Mouse (Mus musculus): ENCODE data around the gene Stt3b. TPM values are rescaled to one million over a fixed set of nuclear protein-coding genes. Genes with fewer than 3 reads are reported as not detected.

Gene Stt3b
- polyA plus RNA-seq, 1 experiment from 2014 or later: 51.5 TPM

GRCm38 (mm10) chr9:115306202-115306601 is 4.0 kb downstream of the Stt3b start:
- Histone ChIP-seq H3K4me1 (replicated peaks; ENCODE audit: control insufficient read depth, insufficient read depth, low read length) (peaks cover 8% of the 10 kb centered on the region), H3K27me3 (replicated peaks; ENCODE audit: control insufficient read depth, insufficient read depth, low read length) (no peaks in the 10 kb centered on the region), H3K4me2 (replicated peaks; ENCODE audit: low read depth) (peak overlapping the region; percentile 70), H3K4me3 (ENCODE audit: low read depth, low read length) (peak overlapping the region; percentile 95), H3K9ac (ENCODE audit: low read depth, low read length) (no peak overlapping the region), H3K36me3 (ENCODE audit: control insufficient read depth, insufficient read depth) (no peaks in the 10 kb centered on the region), H3K27ac (ENCODE audit: low read depth, low read length) (no peak overlapping the region), H3K9me3 (ENCODE audit: control insufficient read depth) (no peaks in the 10 kb centered on the region)
- 4% methylated on average over 6 of the region's 6 CpGs for WGBS
- ATAC-seq: no peak
- TF ChIP-seq CTCF (IDR thresholded peaks at IDR 0.05; ENCODE audit: low read depth): no peak

- no peak for TF ChIP-seq CTCF (IDR thresholded peaks at IDR 0.05; ENCODE audit: low read depth)
- no peaks in the 10 kb centered on the region for H3K36me3 ChIP-seq (ENCODE audit: control insufficient read depth, insufficient read depth)
- ATAC-seq: no peak
- H3K4me2 ChIP-seq (replicated peaks; ENCODE audit: low read depth): peak overlapping the region; percentile 22; the same call in 1 of the 2 replicates
- peaks cover 8% of the 10 kb centered on the region for H3K4me1 ChIP-seq (replicated peaks; ENCODE audit: control insufficient read depth, insufficient read depth, low read length)
- H3K9me3 ChIP-seq (ENCODE audit: control insufficient read depth): no peaks in the 10 kb centered on the region
- H3K9ac ChIP-seq (ENCODE audit: low read depth, low read length): no peak overlapping the region
- WGBS: 44% methylated on average over 4 of the region's 4 CpGs
- no peaks in the 10 kb centered on the region for H3K27me3 ChIP-seq (replicated peaks; ENCODE audit: control insufficient read depth, insufficient read depth, low read length)
- no peak overlapping the region for H3K27ac ChIP-seq (ENCODE audit: low read depth, low read length)
- H3K4me3 ChIP-seq (ENCODE audit: low read depth, low read length): no peak overlapping the region
These were observed 6.1 kb downstream of the Stt3b start for GRCm38 (mm10) chr9:115304149-115304548.

- ATAC-seq: no peak
- 0 out of 2 replicates have a peak, but pooled peaks have one; percentile 9 for TF ChIP-seq CTCF (IDR thresholded peaks at IDR 0.05; ENCODE audit: low read depth)
- Histone ChIP-seq H3K36me3 (ENCODE audit: control insufficient read depth, insufficient read depth) (no peaks in the 10 kb centered on the region), H3K27me3 (replicated peaks; ENCODE audit: control insufficient read depth, insufficient read depth, low read length) (no peaks in the 10 kb centered on the region), H3K4me1 (replicated peaks; ENCODE audit: control insufficient read depth, insufficient read depth, low read length) (peaks cover 8% of the 10 kb centered on the region), H3K27ac (ENCODE audit: low read depth, low read length) (no peak overlapping the region), H3K9me3 (ENCODE audit: control insufficient read depth) (no peaks in the 10 kb centered on the region), H3K9ac (ENCODE audit: low read depth, low read length) (no peak overlapping the region), H3K4me3 (ENCODE audit: low read depth, low read length) (no peak overlapping the region), H3K4me2 (replicated peaks; ENCODE audit: low read depth) (no peak overlapping the region)
- WGBS: 61% methylated on average over 7 of the region's 7 CpGs
These were observed 8.6 kb downstream of the Stt3b start for GRCm38 (mm10) chr9:115301593-115301992.

GRCm38 (mm10) chr9:115301002-115301579 is 9.1 kb downstream of the Stt3b start:
- peak; percentile 29; the same call in 1 of the 2 replicates for ATAC-seq
- H3K27ac ChIP-seq (ENCODE audit: low read depth, low read length): no peak overlapping the region
- 83% methylated on average over 6 of the region's 6 CpGs for WGBS
- H3K9ac ChIP-seq (ENCODE audit: low read depth, low read length): no peak overlapping the region
- no peak overlapping the region for H3K4me2 ChIP-seq (replicated peaks; ENCODE audit: low read depth)
- no peak for TF ChIP-seq CTCF (IDR thresholded peaks at IDR 0.05; ENCODE audit: low read depth)
- H3K9me3 ChIP-seq (ENCODE audit: control insufficient read depth): no peaks in the 10 kb centered on the region
- H3K4me3 ChIP-seq (ENCODE audit: low read depth, low read length): no peak overlapping the region
- H3K36me3 ChIP-seq (ENCODE audit: control insufficient read depth, insufficient read depth): no peaks in the 10 kb centered on the region
- no peaks in the 10 kb centered on the region for H3K27me3 ChIP-seq (replicated peaks; ENCODE audit: control insufficient read depth, insufficient read depth, low read length)
- peaks cover 8% of the 10 kb centered on the region for H3K4me1 ChIP-seq (replicated peaks; ENCODE audit: control insufficient read depth, insufficient read depth, low read length)

- TF ChIP-seq CTCF (IDR thresholded peaks at IDR 0.05; ENCODE audit: low read depth): no peak
- H3K9ac ChIP-seq (ENCODE audit: low read depth, low read length): no peak overlapping the region
- 66% methylated on average over 7 of the region's 7 CpGs for WGBS
- no peak overlapping the region for H3K4me3 ChIP-seq (ENCODE audit: low read depth, low read length)
- H3K27me3 ChIP-seq (replicated peaks; ENCODE audit: control insufficient read depth, insufficient read depth, low read length): no peaks in the 10 kb centered on the region
- no peaks in the 10 kb centered on the region; the same call in 1 of the 2 replicates for H3K36me3 ChIP-seq (ENCODE audit: control insufficient read depth, insufficient read depth)
- H3K9me3 ChIP-seq (ENCODE audit: control insufficient read depth): no peaks in the 10 kb centered on the region
- H3K4me1 ChIP-seq (replicated peaks; ENCODE audit: control insufficient read depth, insufficient read depth, low read length): no peaks in the 10 kb centered on the region
- no peak overlapping the region for H3K27ac ChIP-seq (ENCODE audit: low read depth, low read length)
- no peak for ATAC-seq
- H3K4me2 ChIP-seq (replicated peaks; ENCODE audit: low read depth): no peak overlapping the region
These were observed 13.5 kb downstream of the Stt3b start for GRCm38 (mm10) chr9:115296738-115297137.

GRCm38 (mm10) chr9:115293920-115294594 is 16.2 kb downstream of the Stt3b start:
- no peaks in the 10 kb centered on the region for H3K9me3 ChIP-seq (ENCODE audit: control insufficient read depth)
- 60% methylated on average over 10 of the region's 10 CpGs for WGBS
- H3K4me3 ChIP-seq (ENCODE audit: low read depth, low read length): no peak overlapping the region
- no peak overlapping the region for H3K4me2 ChIP-seq (replicated peaks; ENCODE audit: low read depth)
- ATAC-seq: no peak
- H3K36me3 ChIP-seq (ENCODE audit: control insufficient read depth, insufficient read depth): no peaks in the 10 kb centered on the region; the same call in 1 of the 2 replicates
- TF ChIP-seq CTCF (IDR thresholded peaks at IDR 0.05; ENCODE audit: low read depth): peak; percentile 61
- no peak overlapping the region for H3K9ac ChIP-seq (ENCODE audit: low read depth, low read length)
- no peaks in the 10 kb centered on the region for H3K4me1 ChIP-seq (replicated peaks; ENCODE audit: control insufficient read depth, insufficient read depth, low read length)
- H3K27ac ChIP-seq (ENCODE audit: low read depth, low read length): no peak overlapping the region
- H3K27me3 ChIP-seq (replicated peaks; ENCODE audit: control insufficient read depth, insufficient read depth, low read length): no peaks in the 10 kb centered on the region

Data from intestine, postnatal 0 days (tissue).